Mouse (Mus musculus) kidney, embryonic 14.5 days (tissue): ENCODE data around the gene Gnas. TPM values are rescaled to one million over a fixed set of nuclear protein-coding genes. Genes with fewer than 3 reads are reported as not detected.
"Not testable (repeated sequence)": the region's sequence is repeated elsewhere in the genome, so short reads cannot be mapped to it uniquely, and the experiment has no call there.

ENCODE experiments used
- ATAC-seq: fragments of 200-750 bp; cut with Nextera tagmentation; 2 replicates; pipeline ENCODE4 v1.8.0; 2017; ENCODE audit warnings: moderate number of reproducible peaks, mild to moderate bottlenecking, moderate TSS enrichment, moderate library complexity; ENCODE audit not compliant: low FRiP score, low TSS enrichment
- H3K27ac ChIP-seq: fragments of 300-500 bp; sonication (generic); 2 replicates; pipeline ENCODE4 v1.5.1; 2014; ENCODE audit warnings: low read depth, mild to moderate bottlenecking, low read length, moderate library complexity, mixed read lengths
- H3K27me3 ChIP-seq: fragments of 300-500 bp; sonication (generic); 2 replicates; pipeline ENCODE4 v1.6.1; 2014; ENCODE audit warnings: mild to moderate bottlenecking, low read length; ENCODE audit not compliant: control insufficient read depth, insufficient read depth
- H3K36me3 ChIP-seq: fragments of 300-500 bp; sonication (generic); 2 replicates; pipeline ENCODE4 v1.6.1; 2014; ENCODE audit warnings: low read length, mixed read lengths; ENCODE audit not compliant: control insufficient read depth, insufficient read depth
- H3K4me1 ChIP-seq: fragments of 300-500 bp; sonication (generic); 2 replicates; pipeline ENCODE4 v1.6.1; 2014; ENCODE audit warnings: low read length, mixed read lengths; ENCODE audit not compliant: control insufficient read depth, insufficient read depth
- H3K4me2 ChIP-seq: fragments of 300-500 bp; sonication (generic); replicated peaks from 2 replicates; pipeline ENCODE4 v1.6.1; 2014; ENCODE audit warnings: low read depth, mild to moderate bottlenecking, low read length
- H3K4me3 ChIP-seq: fragments of 300-500 bp; sonication (generic); 2 replicates; pipeline ENCODE4 v1.5.1; 2014; ENCODE audit warnings: mild to moderate bottlenecking, low read length
- H3K9ac ChIP-seq: fragments of 300-500 bp; sonication (generic); 2 replicates; pipeline ENCODE4 v1.6.1; 2014; ENCODE audit warnings: low read depth, mild to moderate bottlenecking, low read length, moderate library complexity
- H3K9me3 ChIP-seq: fragments of 300-500 bp; sonication (generic); 2 replicates; pipeline ENCODE4 v1.6.1; 2016; ENCODE audit warnings: low read length; ENCODE audit not compliant: control insufficient read depth
- WGBS: fragments of 180-500 bp; shearing (Covaris S2); extraction: QIAGEN DNeasy Blood & Tissue Kit; methylation state at CpG from one replicate; pipeline ENCODE4 v1.1.7; 2014; 5-methylcytosine and 5-hydroxymethylcytosine counted together
- polyA plus RNA-seq: library from polyadenylated mRNA; unstranded; fragments of >200 nt; fragmentation: Nextera tagmentation; extraction: Ambion mirVana; gene quantifications from 2 replicates; pipeline ENCODE4 v1.2.1, GENCODE M21; 2014

Gene Gnas
- polyA plus RNA-seq, 1 experiment from 2014 or later, result 1,592 TPM

DNA sequence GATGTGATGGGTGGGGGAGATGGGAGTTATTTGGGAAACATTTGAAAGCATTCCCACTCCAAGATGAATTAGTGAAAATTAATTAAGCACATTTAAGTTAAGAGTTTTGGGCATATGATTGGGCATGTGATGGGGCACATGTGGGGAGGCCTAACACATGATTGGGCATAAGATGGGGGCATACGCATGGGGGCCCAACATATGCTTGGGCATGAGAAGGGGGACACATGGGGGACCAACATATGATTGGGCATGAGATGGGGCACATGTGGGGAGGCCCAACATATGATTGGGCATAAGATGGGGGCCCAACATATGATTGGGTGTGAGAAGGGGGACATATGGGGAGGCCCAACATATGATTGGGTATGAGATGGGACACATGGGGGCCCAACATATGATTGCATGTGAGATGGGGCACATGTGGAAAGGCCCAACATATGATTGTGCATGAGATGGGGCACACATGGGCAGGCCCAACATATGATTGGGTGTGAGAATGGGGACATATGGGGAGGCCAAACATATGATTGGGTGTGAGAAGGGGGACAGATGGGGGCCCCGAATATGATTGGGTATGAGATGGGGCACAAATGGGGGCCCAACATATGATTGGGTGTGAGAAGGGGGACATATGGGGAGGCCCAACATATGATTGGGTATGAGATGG lies 63.0 kb downstream of the Gnas start:
- not testable (repeated sequence) for H3K4me3 ChIP-seq, H3K27me3 ChIP-seq, H3K9me3 ChIP-seq, H3K9ac ChIP-seq, ATAC-seq, H3K4me2 ChIP-seq, H3K27ac ChIP-seq
- Histone ChIP-seq H3K36me3 (peaks cover 43% of the 10 kb centered on the region), H3K4me1 (peaks cover 21% of the 10 kb centered on the region)
- WGBS, result 89% methylated on average over 2 of the region's 2 CpGs

DNA sequence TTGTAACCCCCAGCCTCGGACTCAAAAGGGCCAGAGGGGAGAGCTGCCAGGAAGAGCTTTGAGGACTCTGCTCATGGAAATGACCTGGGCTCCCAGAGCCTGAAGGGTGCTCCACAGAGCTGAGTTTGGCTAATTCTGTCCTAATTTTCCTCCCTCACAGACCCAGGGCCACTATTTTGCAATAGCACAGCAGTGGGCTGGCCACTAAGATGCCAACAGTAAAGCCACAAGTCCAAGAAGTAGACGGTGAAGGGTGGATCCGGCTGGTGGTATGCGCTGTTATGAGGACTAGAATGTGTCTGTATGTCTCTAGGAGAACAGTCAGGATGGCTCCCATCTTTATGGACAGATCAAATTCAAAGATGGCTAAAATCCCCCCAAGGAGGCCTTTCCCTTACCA lies 74.4 kb downstream of the Gnas start:
- no peaks in the 10 kb centered on the region for H3K9me3 ChIP-seq
- no peak overlapping the region for H3K27ac ChIP-seq
- H3K4me2 ChIP-seq, result no peak overlapping the region
- 85% methylated on average over 4 of the region's 4 CpGs for WGBS
- H3K4me1 ChIP-seq, result no peaks in the 10 kb centered on the region
- no peak overlapping the region for H3K4me3 ChIP-seq
- no peak overlapping the region for H3K9ac ChIP-seq
- no peak for ATAC-seq
- no peaks in the 10 kb centered on the region for H3K27me3 ChIP-seq
- H3K36me3 ChIP-seq, result no peaks in the 10 kb centered on the region

DNA sequence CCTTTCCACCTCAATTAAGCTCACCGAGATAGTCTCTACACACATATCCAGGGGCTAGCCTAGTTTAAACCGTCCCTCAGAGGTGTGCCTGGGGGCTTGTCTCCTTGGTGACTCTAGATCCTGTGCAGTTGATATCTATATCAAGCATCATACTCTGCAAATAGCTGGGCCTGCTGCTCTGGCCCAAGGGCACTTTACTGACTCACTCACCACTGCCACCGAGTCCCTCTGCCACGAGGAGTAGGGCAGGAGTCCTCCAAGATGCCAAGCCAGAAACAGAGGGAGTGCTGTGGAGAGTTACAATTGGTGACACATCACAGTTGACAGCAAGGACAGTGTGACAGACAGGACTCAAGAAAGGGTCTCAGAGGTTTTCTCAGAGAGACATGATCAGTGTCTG lies 75.5 kb downstream of the Gnas start:
- H3K9ac ChIP-seq, result no peak overlapping the region
- no peaks in the 10 kb centered on the region for H3K4me1 ChIP-seq
- no peaks in the 10 kb centered on the region for H3K27me3 ChIP-seq
- no peak overlapping the region for H3K4me2 ChIP-seq
- 71% methylated on average over 4 of the region's 4 CpGs for WGBS
- H3K9me3 ChIP-seq, result no peaks in the 10 kb centered on the region
- H3K4me3 ChIP-seq, result no peak overlapping the region
- H3K36me3 ChIP-seq, result no peaks in the 10 kb centered on the region
- no peak overlapping the region for H3K27ac ChIP-seq
- ATAC-seq, result no peak

DNA sequence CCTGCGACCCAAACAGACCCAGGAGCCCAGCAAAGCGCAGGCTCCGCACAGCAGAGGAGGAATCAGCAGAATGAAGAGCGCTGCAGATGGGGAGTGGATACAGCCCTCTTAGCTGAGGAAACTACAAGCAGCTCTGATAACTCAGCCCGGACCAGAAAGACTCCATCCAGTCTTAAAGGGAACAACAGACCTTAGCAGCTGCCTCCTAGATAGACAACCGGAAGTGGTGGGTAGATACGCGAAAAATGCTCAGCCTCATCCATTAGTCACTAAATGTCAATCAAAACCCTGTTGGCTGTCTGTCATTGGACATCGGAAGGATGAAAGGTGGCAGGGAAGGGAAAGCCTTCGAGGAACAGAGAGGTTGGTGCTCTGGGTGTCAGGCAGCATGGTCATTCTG lies 82.5 kb downstream of the Gnas start:
- no peak overlapping the region for H3K27ac ChIP-seq
- H3K4me2 ChIP-seq, result no peak overlapping the region
- no peak for ATAC-seq
- H3K9ac ChIP-seq, result no peak overlapping the region
- 83% methylated on average over 10 of the region's 10 CpGs for WGBS
- H3K4me1 ChIP-seq, result no peaks in the 10 kb centered on the region
- no peaks in the 10 kb centered on the region for H3K27me3 ChIP-seq
- H3K4me3 ChIP-seq, result no peak overlapping the region
- no peaks in the 10 kb centered on the region for H3K36me3 ChIP-seq
- no peaks in the 10 kb centered on the region for H3K9me3 ChIP-seq

DNA sequence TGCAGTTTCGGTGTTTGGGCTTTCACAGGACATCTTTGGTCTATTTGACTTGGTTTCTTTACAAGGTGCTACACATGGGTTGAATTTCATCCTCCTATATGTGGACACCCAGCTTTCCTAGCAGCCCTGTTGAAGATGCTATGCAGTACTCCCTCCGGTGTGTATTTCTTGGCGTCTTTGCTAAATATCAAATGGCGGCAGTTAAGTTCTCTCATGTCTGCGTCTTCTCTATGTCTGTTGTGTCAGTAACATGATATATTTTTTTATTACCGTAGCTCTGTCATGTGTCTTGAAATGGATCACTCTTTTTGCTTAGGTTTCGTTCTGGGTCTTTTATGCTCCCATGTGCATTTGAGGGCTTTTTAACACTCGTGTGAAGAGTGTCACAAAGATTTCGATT lies 96.9 kb downstream of the Gnas start:
- H3K27me3 ChIP-seq, result no peaks in the 10 kb centered on the region
- H3K4me2 ChIP-seq, result no peak overlapping the region
- 43% methylated on average over 9 of the region's 9 CpGs for WGBS
- no peak overlapping the region for H3K4me3 ChIP-seq
- H3K4me1 ChIP-seq, result no peaks in the 10 kb centered on the region
- ATAC-seq, result peak; percentile 78
- no peaks in the 10 kb centered on the region for H3K9me3 ChIP-seq
- no peak overlapping the region for H3K9ac ChIP-seq
- H3K27ac ChIP-seq, result no peak overlapping the region
- no peaks in the 10 kb centered on the region for H3K36me3 ChIP-seq

DNA sequence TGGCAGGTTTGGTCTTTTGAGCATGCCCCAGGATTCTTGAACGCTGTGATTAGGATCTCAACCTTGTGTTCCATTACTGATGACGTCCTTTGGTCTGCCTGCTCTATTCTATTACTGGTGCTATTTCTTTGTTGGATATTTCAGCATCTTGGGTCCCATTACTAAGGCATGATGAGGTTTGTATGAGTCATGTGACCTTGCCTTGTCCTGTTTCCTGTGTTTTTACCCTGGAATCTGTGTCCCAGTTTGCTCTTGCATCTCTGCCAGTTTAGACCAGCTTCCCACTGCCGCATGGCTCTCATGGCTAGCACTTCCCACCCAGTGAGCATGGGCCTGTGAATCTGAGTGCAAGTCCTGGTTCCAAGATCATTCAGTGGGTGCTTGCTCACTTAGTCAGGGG lies 107.8 kb downstream of the Gnas start:
- Histone ChIP-seq H3K4me3 (no peak overlapping the region), H3K9ac (no peak overlapping the region), H3K9me3 (no peaks in the 10 kb centered on the region; the same call in 1 of the 2 replicates), H3K4me1 (no peaks in the 10 kb centered on the region), H3K36me3 (no peaks in the 10 kb centered on the region), H3K4me2 (no peak overlapping the region), H3K27me3 (no peaks in the 10 kb centered on the region), H3K27ac (no peak overlapping the region)
- ATAC-seq, result no peak
- WGBS, result 82% methylated on average over 3 of the region's 3 CpGs

DNA sequence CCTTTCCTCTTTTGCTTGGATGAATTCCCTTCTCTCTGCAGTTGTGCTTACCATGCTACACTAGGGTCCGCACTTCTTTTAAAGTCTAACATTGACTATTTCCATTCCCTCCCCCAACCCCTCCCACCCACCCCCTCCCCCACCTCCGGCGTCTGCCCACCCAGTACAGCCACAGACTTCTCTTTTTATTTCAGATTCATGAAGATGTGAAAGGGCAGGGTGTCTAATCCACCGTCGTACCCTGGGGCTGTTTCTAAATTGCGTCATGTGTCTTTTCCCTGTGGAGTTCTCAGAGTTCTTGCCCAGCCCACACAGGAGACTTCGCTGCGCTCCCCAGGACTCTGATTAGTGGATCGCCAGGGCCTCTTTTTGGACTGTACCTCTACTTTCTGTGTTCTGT lies 108.4 kb downstream of the Gnas start:
- Histone ChIP-seq H3K27me3 (no peaks in the 10 kb centered on the region), H3K4me1 (no peaks in the 10 kb centered on the region), H3K27ac (no peak overlapping the region), H3K36me3 (no peaks in the 10 kb centered on the region), H3K9ac (no peak overlapping the region), H3K4me3 (no peak overlapping the region), H3K4me2 (no peak overlapping the region), H3K9me3 (no peaks in the 10 kb centered on the region; the same call in 1 of the 2 replicates)
- WGBS, result 75% methylated on average over 9 of the region's 9 CpGs
- no peak for ATAC-seq

DNA sequence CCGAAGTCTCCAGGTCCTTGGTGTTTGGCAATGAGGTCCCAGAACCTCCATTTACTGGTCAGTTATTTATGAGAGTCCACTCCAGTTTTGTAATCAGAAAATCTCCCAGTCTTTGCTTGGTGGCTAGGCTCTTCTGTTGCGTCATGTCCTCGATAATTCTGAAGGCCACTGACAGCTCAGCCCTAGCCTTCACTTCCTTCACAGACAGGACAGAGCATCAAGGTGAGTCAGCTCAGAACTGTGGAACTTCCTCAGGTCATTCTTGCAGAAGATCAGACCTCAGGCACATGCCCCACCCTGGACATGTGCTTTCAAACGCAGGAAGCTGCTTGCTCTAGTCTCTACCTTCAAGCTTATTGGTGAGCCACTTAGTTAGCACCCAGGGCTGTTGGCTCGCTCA lies 109.3 kb downstream of the Gnas start:
- H3K9ac ChIP-seq, result no peak overlapping the region
- WGBS, result 76% methylated on average over 5 of the region's 5 CpGs
- no peak for ATAC-seq

More for the DNA sequence above, 109.3 kb downstream of the Gnas start:
- Histone ChIP-seq H3K27ac (no peak overlapping the region), H3K36me3 (no peaks in the 10 kb centered on the region), H3K4me2 (no peak overlapping the region), H3K4me3 (no peak overlapping the region), H3K9me3 (no peaks in the 10 kb centered on the region; the same call in 1 of the 2 replicates), H3K4me1 (no peaks in the 10 kb centered on the region), H3K27me3 (no peaks in the 10 kb centered on the region)
